Mouse (Mus musculus): ENCODE measurements at regions not wholly inside any gene's neighbourhood (a gene's known extent, or its start where the extent isn't known, plus 50 kb on each side); places are given as distances from the start of the nearest gene placed in this dataset.

DNA sequence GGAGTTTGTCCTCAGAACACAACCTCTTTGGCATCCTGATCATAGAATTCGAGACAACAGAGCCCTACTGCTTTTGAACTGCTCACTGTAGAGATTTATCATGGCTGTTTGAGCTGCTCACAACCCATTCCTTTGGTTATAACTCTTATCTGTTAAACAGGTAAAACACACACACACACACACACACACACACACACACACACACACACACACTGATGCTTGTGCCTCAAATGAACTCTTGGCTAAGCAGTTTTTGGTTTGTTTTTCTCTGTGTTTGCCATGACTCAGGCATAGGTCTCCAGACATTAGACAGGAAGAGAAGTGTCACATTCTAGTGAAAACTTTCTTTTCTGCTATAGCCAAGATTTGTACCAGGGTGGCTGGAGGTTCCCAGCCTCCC is 60.8 kb upstream of the 1700020N01Rik start:
- no peak for TF ChIP-seq CTCF (IDR thresholded peaks at IDR 0.05)
- TF ChIP-seq POLR2A (IDR thresholded peaks at IDR 0.05; ENCODE audit: insufficient read depth, low read depth, low read length) = no peak
- TF ChIP-seq EP300 (IDR thresholded peaks at IDR 0.05; ENCODE audit: insufficient read depth, low read depth, low read length) = no peak

Measured in heart, adult 2 months (tissue).